Mouse (Mus musculus): ENCODE results near the gene Il1rap. TPM values are rescaled to one million over a fixed set of nuclear protein-coding genes. Genes with fewer than 3 reads are reported as not detected.

Il1rap gene
- polyA plus RNA-seq, 1 experiment, result 20.3 TPM

GRCm38 (mm10) chr16:26562771-26563170 is 18.7 kb upstream of the Il1rap start:
- TF ChIP-seq CTCF (IDR thresholded peaks at IDR 0.05; ENCODE audit: borderline replicate concordance, insufficient read depth, low read depth, low read length), result no peak
- no peak for TF ChIP-seq POLR2A (IDR thresholded peaks at IDR 0.05; ENCODE audit: borderline replicate concordance, insufficient read depth, low read length)
- Histone ChIP-seq H3K27ac (ENCODE audit: insufficient read depth, low read length) (no peak overlapping the region), H3K4me3 (replicated peaks; ENCODE audit: insufficient read depth, low read depth, low read length) (no peak overlapping the region), H3K27me3 (ENCODE audit: control insufficient read depth, insufficient read depth, low read length) (no peaks in the 10 kb centered on the region), H3K4me1 (ENCODE audit: control insufficient read depth, insufficient read depth, low read length) (no peaks in the 10 kb centered on the region)
- no peak for DNase-seq
- WGBS, result 79% methylated on average over 2 of the region's 2 CpGs

GRCm38 (mm10) chr16:26569387-26569978 is 12.0 kb upstream of the Il1rap start:
- DNase-seq, result no peak
- no peak for TF ChIP-seq POLR2A (IDR thresholded peaks at IDR 0.05; ENCODE audit: borderline replicate concordance, insufficient read depth, low read length)
- TF ChIP-seq CTCF (IDR thresholded peaks at IDR 0.05; ENCODE audit: borderline replicate concordance, insufficient read depth, low read depth, low read length), result no peak
- Histone ChIP-seq H3K27ac (ENCODE audit: insufficient read depth, low read length) (no peak overlapping the region), H3K4me1 (ENCODE audit: control insufficient read depth, insufficient read depth, low read length) (no peaks in the 10 kb centered on the region), H3K4me3 (replicated peaks; ENCODE audit: insufficient read depth, low read depth, low read length) (no peak overlapping the region), H3K27me3 (ENCODE audit: control insufficient read depth, insufficient read depth, low read length) (no peaks in the 10 kb centered on the region)

- no peak for TF ChIP-seq POLR2A (IDR thresholded peaks at IDR 0.05; ENCODE audit: borderline replicate concordance, insufficient read depth, low read length)
- no peak for TF ChIP-seq CTCF (IDR thresholded peaks at IDR 0.05; ENCODE audit: borderline replicate concordance, insufficient read depth, low read depth, low read length)
- WGBS, result 93% methylated on average over 2 of the region's 2 CpGs
- Histone ChIP-seq H3K4me3 (replicated peaks; ENCODE audit: insufficient read depth, low read depth, low read length) (no peak overlapping the region), H3K27ac (ENCODE audit: insufficient read depth, low read length) (no peak overlapping the region), H3K27me3 (ENCODE audit: control insufficient read depth, insufficient read depth, low read length) (no peaks in the 10 kb centered on the region), H3K4me1 (ENCODE audit: control insufficient read depth, insufficient read depth, low read length) (no peaks in the 10 kb centered on the region)
- no peak for DNase-seq
Measured at GRCm38 (mm10) chr16:26571836-26572235, 9.7 kb upstream of the Il1rap start.

- TF ChIP-seq POLR2A (IDR thresholded peaks at IDR 0.05; ENCODE audit: borderline replicate concordance, insufficient read depth, low read length), result no peak
- no peak for TF ChIP-seq CTCF (IDR thresholded peaks at IDR 0.05; ENCODE audit: borderline replicate concordance, insufficient read depth, low read depth, low read length)
- WGBS, result 92% methylated on average over 5 of the region's 5 CpGs
- Histone ChIP-seq H3K4me3 (replicated peaks; ENCODE audit: insufficient read depth, low read depth, low read length) (no peak overlapping the region), H3K27ac (ENCODE audit: insufficient read depth, low read length) (no peak overlapping the region), H3K4me1 (ENCODE audit: control insufficient read depth, insufficient read depth, low read length) (no peaks in the 10 kb centered on the region), H3K27me3 (ENCODE audit: control insufficient read depth, insufficient read depth, low read length) (no peaks in the 10 kb centered on the region)
- no peak for DNase-seq
Measured at GRCm38 (mm10) chr16:26574173-26574572, 7.3 kb upstream of the Il1rap start.

- no peak for TF ChIP-seq CTCF (IDR thresholded peaks at IDR 0.05; ENCODE audit: borderline replicate concordance, insufficient read depth, low read depth, low read length)
- TF ChIP-seq POLR2A (IDR thresholded peaks at IDR 0.05; ENCODE audit: borderline replicate concordance, insufficient read depth, low read length), result no peak
- Histone ChIP-seq H3K27me3 (ENCODE audit: control insufficient read depth, insufficient read depth, low read length) (no peaks in the 10 kb centered on the region), H3K4me3 (replicated peaks; ENCODE audit: insufficient read depth, low read depth, low read length) (peak overlapping the region; percentile 76), H3K27ac (ENCODE audit: insufficient read depth, low read length) (no peak overlapping the region), H3K4me1 (ENCODE audit: control insufficient read depth, insufficient read depth, low read length) (no peaks in the 10 kb centered on the region)
- WGBS, result 2% methylated on average over 16 of the region's 16 CpGs
- peak in 1 of 2 experiments; percentile 15 for DNase-seq
Measured at GRCm38 (mm10) chr16:26581913-26582376, 441 bp downstream of the Il1rap start.

GRCm38 (mm10) chr16:26585806-26586205 is 4.3 kb downstream of the Il1rap start:
- TF ChIP-seq CTCF (IDR thresholded peaks at IDR 0.05; ENCODE audit: borderline replicate concordance, insufficient read depth, low read depth, low read length) (no peak), POLR2A (IDR thresholded peaks at IDR 0.05; ENCODE audit: borderline replicate concordance, insufficient read depth, low read length) (no peak)
- Histone ChIP-seq H3K4me3 (replicated peaks; ENCODE audit: insufficient read depth, low read depth, low read length) (no peak overlapping the region), H3K4me1 (ENCODE audit: control insufficient read depth, insufficient read depth, low read length) (no peaks in the 10 kb centered on the region), H3K27me3 (ENCODE audit: control insufficient read depth, insufficient read depth, low read length) (no peaks in the 10 kb centered on the region), H3K27ac (ENCODE audit: insufficient read depth, low read length) (no peak overlapping the region)
- DNase-seq, result peak in 1 of 2 experiments; percentile 27
- 83% methylated on average over 5 of the region's 5 CpGs for WGBS

- no peaks in the 10 kb centered on the region for H3K27me3 ChIP-seq (ENCODE audit: control insufficient read depth, insufficient read depth, low read length)
- TF ChIP-seq POLR2A (IDR thresholded peaks at IDR 0.05; ENCODE audit: borderline replicate concordance, insufficient read depth, low read length) (no peak), CTCF (IDR thresholded peaks at IDR 0.05; ENCODE audit: borderline replicate concordance, insufficient read depth, low read depth, low read length) (no peak)
- WGBS, result 83% methylated on average over 4 of the region's 4 CpGs
- H3K4me1 ChIP-seq (ENCODE audit: control insufficient read depth, insufficient read depth, low read length), result no peaks in the 10 kb centered on the region
- DNase-seq, result no peak
- H3K27ac ChIP-seq (ENCODE audit: insufficient read depth, low read length), result no peak overlapping the region
- H3K4me3 ChIP-seq (replicated peaks; ENCODE audit: insufficient read depth, low read depth, low read length), result no peak overlapping the region
Measured at GRCm38 (mm10) chr16:26590897-26591570, 9.5 kb downstream of the Il1rap start.

GRCm38 (mm10) chr16:26596440-26596839 is 14.9 kb downstream of the Il1rap start:
- Histone ChIP-seq H3K4me3 (replicated peaks; ENCODE audit: insufficient read depth, low read depth, low read length) (no peak overlapping the region), H3K27ac (ENCODE audit: insufficient read depth, low read length) (no peak overlapping the region), H3K4me1 (ENCODE audit: control insufficient read depth, insufficient read depth, low read length) (no peaks in the 10 kb centered on the region), H3K27me3 (ENCODE audit: control insufficient read depth, insufficient read depth, low read length) (no peaks in the 10 kb centered on the region)
- TF ChIP-seq POLR2A (IDR thresholded peaks at IDR 0.05; ENCODE audit: borderline replicate concordance, insufficient read depth, low read length) (no peak), CTCF (IDR thresholded peaks at IDR 0.05; ENCODE audit: borderline replicate concordance, insufficient read depth, low read depth, low read length) (no peak)
- no peak for DNase-seq
- 41% methylated on average over 7 of the region's 7 CpGs for WGBS
